Mouse (Mus musculus) erythroblast, embryonic 14.5 days (primary cell): ENCODE data around the gene Fam219a.

Experiments
- GATA1 ChIP-seq: IDR thresholded peaks from 2 replicates; pipeline ENCODE4 v1.6.1; 2012; ENCODE audit warnings: low read length, inconsistent platforms, mixed read lengths
- TAL1 ChIP-seq: IDR thresholded peaks from 3 replicates; pipeline ENCODE4 v1.6.1; 2012; ENCODE audit warnings: low read length, inconsistent platforms, mixed read lengths

- TF ChIP-seq TAL1 (no peak), GATA1 (no peak)
These were observed 48.7 kb downstream of the Fam219a start for GRCm38 (mm10) chr4:41520641-41521040.
